Mouse (Mus musculus) kidney, adult 8-10 months (tissue): ENCODE measurements at regions not wholly inside any gene's neighbourhood (a gene's known extent, or its start where the extent isn't known, plus 50 kb on each side); places are given as distances from the start of the nearest gene placed in this dataset.
A peak's percentile ranks its signal among the peaks of the same experiment; 100 is the strongest.
"Not testable (repeated sequence)": the region's sequence is repeated elsewhere in the genome, so short reads cannot be mapped to it uniquely, and the experiment has no call there.

Experiments used
- DNase-seq, 2 experiments: peaks; one replicate each; pipeline ENCODE4 v3.0.0; 2022

- no peak for DNase-seq
Measured at GRCm38 (mm10) chr16:65312947-65313346, 207.3 kb upstream of the Htr1f start.

GRCm38 (mm10) chr16:65315052-65315451 lies 205.3 kb upstream of the Pou1f1 start:
- no peak for DNase-seq

GRCm38 (mm10) chr16:65332412-65332811 lies 187.9 kb upstream of the Pou1f1 start:
- DNase-seq, result no peak

- DNase-seq, result no peak
Measured at GRCm38 (mm10) chr16:65339225-65339624, 181.1 kb upstream of the Pou1f1 start.

GRCm38 (mm10) chr16:65359881-65360280 lies 160.4 kb upstream of the Pou1f1 start:
- no peak for DNase-seq

- no peak for DNase-seq
Measured at GRCm38 (mm10) chr16:65369271-65369670, 151.0 kb upstream of the Pou1f1 start.

GRCm38 (mm10) chr16:65370939-65371338 lies 149.4 kb upstream of the Pou1f1 start:
- DNase-seq, result peak; percentile 1 to 6

GRCm38 (mm10) chr16:65376553-65376952 lies 143.8 kb upstream of the Pou1f1 start:
- DNase-seq, result no peak

- DNase-seq, result no peak
Measured at GRCm38 (mm10) chr16:65378276-65378675, 142.0 kb upstream of the Pou1f1 start.

GRCm38 (mm10) chr16:65379939-65380338 lies 140.4 kb upstream of the Pou1f1 start:
- no peak for DNase-seq

GRCm38 (mm10) chr16:65403926-65404648 lies 116.2 kb upstream of the Pou1f1 start:
- no peak for DNase-seq

- no peak for DNase-seq
Measured at GRCm38 (mm10) chr16:65404816-65405215, 115.5 kb upstream of the Pou1f1 start.

- DNase-seq, result no peak
Measured at GRCm38 (mm10) chr16:65405824-65406556, 114.3 kb upstream of the Pou1f1 start.

GRCm38 (mm10) chr16:65432046-65432445 lies 88.3 kb upstream of the Pou1f1 start:
- DNase-seq, result peak in 1 of 2 experiments; percentile 3

- DNase-seq, result no peak
Measured at GRCm38 (mm10) chr16:65436076-65436475, 84.2 kb upstream of the Pou1f1 start.

- DNase-seq, result no peak
Measured at GRCm38 (mm10) chr16:65441954-65442353, 78.4 kb upstream of the Pou1f1 start.

- peak; percentile 2 to 46 for DNase-seq
Measured at GRCm38 (mm10) chr16:65448810-65449209, 71.5 kb upstream of the Pou1f1 start.

GRCm38 (mm10) chr16:65450706-65451105 lies 69.6 kb upstream of the Pou1f1 start:
- DNase-seq, result peak in 1 of 2 experiments; percentile 11

GRCm38 (mm10) chr16:65451885-65452284 lies 68.4 kb upstream of the Pou1f1 start:
- DNase-seq, result no peak

GRCm38 (mm10) chr16:65456948-65457347 lies 63.4 kb upstream of the Pou1f1 start:
- not testable (repeated sequence) for DNase-seq

- DNase-seq, result no peak
Measured at GRCm38 (mm10) chr16:65458234-65458633, 62.1 kb upstream of the Pou1f1 start.

GRCm38 (mm10) chr16:65469681-65470080 lies 50.6 kb upstream of the Pou1f1 start:
- no peak for DNase-seq
